Mouse (Mus musculus): ENCODE measurements around the gene Susd1. TPM values are rescaled to one million over a fixed set of nuclear protein-coding genes. Genes with fewer than 3 reads are reported as not detected.
"Not testable (repeated sequence)": the region's sequence is repeated elsewhere in the genome, so short reads cannot be mapped to it uniquely, and the experiment has no call there.

Susd1 gene
- polyA plus RNA-seq, 1 experiment from 2014 or later = 11.4 TPM

- peak; percentile 24 for DNase-seq (ENCODE audit: low spot score)
Observed at GRCm38 (mm10) chr4:59290972-59291576, 147.4 kb downstream of the Susd1 start.

GRCm38 (mm10) chr4:59287103-59287502 is 151.3 kb downstream of the Susd1 start:
- DNase-seq (ENCODE audit: low spot score) = no peak

DNA sequence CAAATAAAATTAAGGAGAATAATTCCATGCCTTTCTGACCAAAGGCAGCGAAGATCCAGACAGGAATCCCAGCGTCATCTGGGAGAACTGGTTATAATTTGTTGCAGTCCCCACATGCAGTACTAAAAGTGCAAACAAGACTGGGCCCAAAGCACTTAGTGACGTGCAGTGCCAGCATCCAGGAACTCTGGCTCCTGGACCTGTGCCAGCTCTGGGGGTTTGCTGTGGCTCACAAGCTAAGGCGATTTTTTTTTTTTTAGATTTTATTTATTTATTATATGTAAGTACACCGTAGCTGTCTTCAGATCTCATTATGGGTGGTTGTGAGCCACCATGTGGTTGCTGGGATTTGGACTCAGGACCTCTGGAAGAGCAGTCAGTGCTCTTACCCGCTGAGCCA is 152.1 kb downstream of the Susd1 start:
- DNase-seq (ENCODE audit: low spot score) = not testable (repeated sequence)

- DNase-seq (ENCODE audit: low spot score) = no peak
Observed at GRCm38 (mm10) chr4:59282699-59283487, 155.5 kb downstream of the Susd1 start.

GRCm38 (mm10) chr4:59282137-59282536 is 156.3 kb downstream of the Susd1 start:
- DNase-seq (ENCODE audit: low spot score) = no peak

DNA sequence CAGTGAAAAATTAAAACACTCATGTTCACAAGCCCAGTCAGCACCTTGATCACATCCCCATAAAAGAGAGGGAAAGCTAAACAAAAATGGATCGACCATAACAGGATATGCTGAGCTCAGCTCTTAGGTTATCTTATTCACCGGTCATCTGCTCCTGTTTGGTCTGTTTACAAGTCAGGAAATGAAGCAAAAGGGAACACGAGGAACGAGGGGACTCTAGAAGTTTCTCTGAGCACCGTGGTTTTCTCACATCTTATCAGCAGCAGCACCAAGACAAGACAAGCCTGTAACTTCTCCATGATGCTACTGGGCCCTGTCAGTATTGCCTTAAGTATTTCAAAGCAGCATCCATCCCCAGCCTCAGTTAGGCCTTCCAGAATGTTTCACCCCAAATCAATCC is 157.6 kb downstream of the Susd1 start:
- no peak for DNase-seq (ENCODE audit: low spot score)

- no peak for DNase-seq (ENCODE audit: low spot score)
Observed at GRCm38 (mm10) chr4:59279111-59279510, 159.3 kb downstream of the Susd1 start.

DNA sequence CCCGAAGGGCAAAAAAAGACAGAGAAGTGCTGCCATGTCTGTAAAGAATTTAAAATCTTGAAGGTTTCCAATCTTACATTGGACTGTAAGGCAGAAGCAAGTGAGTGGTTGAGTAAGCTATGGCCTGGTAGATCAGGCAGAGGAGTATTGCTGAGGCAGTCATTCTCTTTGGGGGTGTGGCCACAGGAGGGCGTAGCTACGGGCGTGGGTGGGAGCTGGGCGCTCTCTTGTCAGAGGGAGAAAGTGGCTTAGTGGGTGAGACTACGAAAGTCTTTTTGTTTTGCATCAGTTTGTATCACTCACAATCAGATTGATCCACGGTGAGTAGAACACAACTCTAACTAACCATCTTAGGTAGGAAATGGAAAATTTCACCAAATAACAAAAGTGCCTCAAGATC is 160.0 kb downstream of the Susd1 start:
- peak; percentile 45 for DNase-seq (ENCODE audit: low spot score)

DNA sequence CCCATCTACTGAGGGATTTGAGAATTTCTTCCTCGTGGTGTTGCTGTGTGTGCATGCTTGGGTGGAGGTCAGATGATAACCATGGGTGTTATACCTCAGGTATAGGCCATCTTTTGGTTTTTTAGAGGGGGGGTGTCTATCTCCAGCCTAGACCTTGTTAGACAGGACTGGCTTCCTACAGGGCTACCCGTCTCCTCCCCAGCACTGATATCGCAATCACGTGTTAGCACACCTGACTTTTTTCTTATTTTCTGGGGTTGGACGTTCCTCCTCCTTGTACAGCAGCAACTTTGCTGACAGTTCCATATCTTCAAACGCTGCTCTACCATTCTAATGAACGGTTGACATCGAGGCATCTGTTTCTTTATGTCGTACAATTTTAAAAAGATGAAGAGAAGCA is 160.5 kb downstream of the Susd1 start:
- no peak for DNase-seq (ENCODE audit: low spot score)

GRCm38 (mm10) chr4:59275956-59276355 is 162.5 kb downstream of the Susd1 start:
- DNase-seq (ENCODE audit: low spot score) = no peak

DNA sequence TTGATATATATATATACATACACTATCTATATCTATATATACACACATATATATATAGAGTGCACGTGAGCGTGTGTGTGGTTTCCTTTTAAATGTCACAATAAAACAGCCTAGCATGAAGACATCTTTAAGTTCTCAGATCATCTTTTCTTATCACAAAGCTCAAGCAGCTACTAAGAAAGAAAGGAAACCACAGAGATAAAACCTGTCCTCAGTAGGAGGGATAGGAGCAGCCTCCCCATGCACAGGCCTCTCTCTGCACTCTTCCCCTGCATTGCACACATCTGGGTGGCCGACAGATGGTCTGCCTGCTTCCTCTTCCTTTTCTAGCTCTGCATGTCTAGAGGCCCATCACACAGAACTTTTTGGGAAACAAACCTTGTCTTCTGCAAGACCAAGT is 162.9 kb downstream of the Susd1 start:
- DNase-seq (ENCODE audit: low spot score) = peak; percentile 78

- no peak for DNase-seq (ENCODE audit: low spot score)
Observed at GRCm38 (mm10) chr4:59274136-59274535, 164.3 kb downstream of the Susd1 start.

DNA sequence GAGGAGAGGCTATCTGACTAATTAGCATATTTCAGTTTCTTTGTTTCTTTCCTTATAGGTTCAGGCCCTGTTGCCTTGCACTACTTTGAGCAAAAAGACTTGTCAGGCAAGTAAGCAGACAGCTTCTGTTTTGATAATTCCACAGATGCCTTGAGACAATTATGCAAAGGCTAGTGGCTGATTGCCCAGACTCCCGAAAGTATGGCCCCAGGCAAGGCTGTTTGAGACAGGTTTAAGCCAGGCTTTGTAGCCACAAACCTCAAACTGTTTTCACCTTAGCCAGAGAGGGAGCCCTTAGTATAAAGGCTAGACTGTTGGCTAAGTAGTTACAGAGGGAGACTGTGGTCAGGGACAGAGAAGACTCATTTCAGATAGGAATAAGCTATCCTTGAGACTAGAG is 165.1 kb downstream of the Susd1 start:
- no peak for DNase-seq (ENCODE audit: low spot score)

- peak; percentile 37 for DNase-seq (ENCODE audit: low spot score)
Observed at GRCm38 (mm10) chr4:59265631-59266030, 172.8 kb downstream of the Susd1 start.

DNA sequence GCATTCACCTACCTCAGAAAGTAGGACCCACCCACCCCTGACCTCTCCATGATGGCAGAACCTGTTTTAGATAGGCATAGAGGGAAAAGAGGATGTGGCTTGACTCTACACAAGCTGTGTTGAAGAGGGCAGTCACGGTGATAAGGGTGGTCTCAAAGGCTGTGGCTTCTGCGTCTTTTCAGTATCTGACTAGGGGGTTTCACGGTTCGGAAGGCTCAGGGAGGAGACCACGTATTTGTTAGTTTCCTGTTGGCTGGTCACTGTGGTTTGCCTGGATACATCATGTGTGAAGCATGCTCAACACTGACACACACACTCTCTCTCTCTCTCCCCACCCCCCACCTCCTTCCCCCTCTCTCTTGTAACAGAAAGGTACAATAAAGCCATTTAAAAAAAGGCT is 173.3 kb downstream of the Susd1 start:
- no peak for DNase-seq (ENCODE audit: low spot score)

Other genes starting within 250 kb of the Susd1 start
- gene Ugcg, start 249.4 kb downstream of the Susd1 start, polyA plus RNA-seq (2015; fragmentation: Nextera tagmentation; extraction: Ambion mirVana) = 21.8 and 29.2 TPM in 2 replicates
- gene Ptbp3, start 110.7 kb upstream of the Susd1 start, polyA plus RNA-seq (2015; fragmentation: Nextera tagmentation; extraction: Ambion mirVana) = 61.3 and 64.5 TPM in 2 replicates
- 58.4 and 60.0 TPM in 2 replicates for gene Hsdl2, start 142.9 kb upstream of the Susd1 start, polyA plus RNA-seq (2015; fragmentation: Nextera tagmentation; extraction: Ambion mirVana)
- 12.0 and 13.7 TPM in 2 replicates for gene E130308A19Rik, start 187.6 kb upstream of the Susd1 start, polyA plus RNA-seq (2015; fragmentation: Nextera tagmentation; extraction: Ambion mirVana)